Comparison of ENCODE assay signal across 9 mouse cellular contexts in the genomic region with DNA sequence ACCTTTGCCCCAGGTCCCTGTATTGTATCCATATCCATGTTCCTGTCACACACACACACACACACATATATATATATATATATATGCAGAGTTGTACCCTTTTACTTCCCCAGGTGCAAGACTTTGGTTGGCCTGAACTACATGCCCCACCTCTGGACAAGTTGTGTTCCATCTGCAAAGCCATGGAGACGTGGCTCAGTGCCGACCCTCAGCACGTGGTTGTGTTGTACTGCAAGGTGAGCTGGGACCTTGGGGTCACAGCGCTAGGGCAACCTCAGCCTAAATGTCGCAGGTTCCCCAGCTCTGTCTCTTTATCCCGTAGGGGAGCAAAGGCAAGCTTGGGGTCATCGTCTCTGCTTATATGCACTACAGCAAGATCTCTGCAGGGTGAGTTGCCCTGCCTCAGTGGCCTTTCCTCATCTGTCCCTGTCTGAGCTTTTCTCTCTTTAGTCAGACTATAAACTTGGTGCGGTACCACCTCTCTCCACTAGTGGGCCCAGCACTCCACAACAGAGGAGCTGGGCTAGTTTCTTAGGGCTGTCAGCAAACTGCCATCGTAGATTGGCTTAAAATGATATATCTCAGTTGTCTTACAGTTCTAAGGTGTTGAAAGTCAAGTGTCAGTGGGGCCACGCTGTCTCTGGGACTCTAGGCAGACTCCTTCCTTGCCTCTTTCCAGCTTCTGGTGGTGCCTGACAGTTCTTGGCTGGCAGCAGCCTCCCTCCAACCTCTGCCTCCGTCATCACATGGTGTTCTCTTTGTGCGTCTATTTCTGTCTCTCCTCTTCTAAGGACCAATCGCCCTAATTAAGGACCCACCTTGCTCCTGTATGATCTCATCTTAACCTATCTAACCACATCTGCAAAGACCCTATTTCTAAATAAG. TPM values are rescaled to one million over a fixed set of nuclear protein-coding genes. Genes with fewer than 3 reads are reported as not detected.
DNase-seq lines count a peak whose midpoint lies in the region; ATAC-seq and TF ChIP-seq lines count a peak whose summit lies in the region.
"Had no signal": no experiment of that assay in that cellular context is flagged by ENCODE, and none has a peak within 500 bp of the region (broad histone marks: within the 10 kb centered on the region; RNA-seq: fewer than 3 reads in every experiment).

No protein-coding gene starts in this region.

- intact Hi-C loops in gastrocnemius, postnatal 14 days (cut with DNase I; ENCODE audit: low total_unique reads), result no loop called here

- H3K36me3 ChIP-seq in liver, embryonic 14.5 days (replicated peaks; ENCODE audit: control insufficient read depth, insufficient read depth, low read depth), result no peaks in the 10 kb centered on the region
- H3K36me3 ChIP-seq in neural tube, embryonic 13.5 days, result peaks cover 4% of the 10 kb centered on the region; the same call in 1 of the 2 replicates

- no peak overlapping the region for H3K9ac ChIP-seq in liver, embryonic 14.5 days (replicated peaks)
- H3K9ac ChIP-seq in neural tube, embryonic 13.5 days, result no peak overlapping the region

- no peak overlapping the region for H3K27ac ChIP-seq in liver, embryonic 14.5 days
- no peak overlapping the region for H3K27ac ChIP-seq in neural tube, embryonic 13.5 days (replicated peaks)
- H3K27ac ChIP-seq: macrophage had no signal

- H3K9me3 ChIP-seq in liver, embryonic 14.5 days (ENCODE audit: control insufficient read depth, low read length), result no peaks in the 10 kb centered on the region
- no peaks in the 10 kb centered on the region for H3K9me3 ChIP-seq in neural tube, embryonic 13.5 days

- TF ChIP-seq EP300 in liver, embryonic 14.5 days (IDR thresholded peaks at IDR 0.05; ENCODE audit: low read depth), result no peak

- peak; percentile 70 for DNase-seq in gastrocnemius, adult 18-20 months (ENCODE audit: low spot score)
- DNase-seq in gastrocnemius, postnatal 14 days, result no peak
- peak; percentile 81 for DNase-seq in ES-CJ7 (ENCODE audit: low read depth, low spot score)
- DNase-seq in cerebellum, adult 18-20 months, result peak; percentile 85
- peak; percentile 66 for DNase-seq in forelimb bud, embryonic 11.5 days (ENCODE audit: low read depth, low spot score)
- peak; percentile 90 for DNase-seq in induced T-regulatory cell, adult 2 months (ENCODE audit: low read depth)
- peak in 2 of 3 experiments; percentile 41 to 55 for DNase-seq in liver, embryonic 14.5 days (ENCODE audit: low read depth in 3 of 3, low spot score in 3 of 3)

- no peak overlapping the region for H3K4me3 ChIP-seq in liver, embryonic 14.5 days (ENCODE audit: insufficient read depth in 1 of 2, low read depth in 2 of 2, low read length in 2 of 2)
- H3K4me3 ChIP-seq in neural tube, embryonic 13.5 days, result peak overlapping the region; percentile 27; the same call in 1 of the 2 replicates

- H3K4me2 ChIP-seq in liver, embryonic 14.5 days (ENCODE audit: low read depth), result no peak overlapping the region
- peak overlapping the region; percentile 55 for H3K4me2 ChIP-seq in neural tube, embryonic 13.5 days

- no peak for ATAC-seq in liver, embryonic 14.5 days (ENCODE audit: insufficient read depth)
- ATAC-seq in neural tube, embryonic 13.5 days (ENCODE audit: low read depth), result no peak

- 41% methylated on average over 13 of the region's 13 CpGs for WGBS in liver, embryonic 14.5 days (ENCODE audit: insufficient replicate concordance)
- WGBS in neural tube, embryonic 13.5 days, result 32% methylated on average over 13 of the region's 13 CpGs

- peak; percentile 88 for TF ChIP-seq CTCF in liver, embryonic 14.5 days (IDR thresholded peaks at IDR 0.05; ENCODE audit: low read depth)

- peaks cover 6% of the 10 kb centered on the region for H3K27me3 ChIP-seq in liver, embryonic 14.5 days (ENCODE audit: control insufficient read depth, insufficient read depth, low read length)
- peaks cover 44% of the 10 kb centered on the region for H3K27me3 ChIP-seq in neural tube, embryonic 13.5 days

- H3K4me1 ChIP-seq in liver, embryonic 14.5 days (replicated peaks; ENCODE audit: control insufficient read depth in 2 of 2, insufficient read depth in 2 of 2, low read length in 1 of 2), result peaks cover 0 to 14% of the 10 kb centered on the region in 2 experiments; a peak in 1 of 4 replicates
- peaks cover 51% of the 10 kb centered on the region for H3K4me1 ChIP-seq in neural tube, embryonic 13.5 days (replicated peaks)

RNA-seq across cellular contexts. Expression of a gene that starts 7.7 kb away (rescaled TPM):
- 10 to 100 TPM; 31.3 to 31.6 TPM for total RNA-seq in gastrocnemius, adult 18-20 months (2021)
- 10 to 100 TPM; 29.8 to 45.6 TPM for total RNA-seq in gastrocnemius, postnatal 14 days (2021)
- polyA plus RNA-seq in liver, embryonic 14.5 days (2012; rRNA removed), result 4.9 and 5.2 TPM in 2 replicates
- polyA plus RNA-seq in liver, embryonic 14.5 days (2014; fragmentation: Nextera tagmentation; extraction: Ambion mirVana), result 3.7 and 4.3 TPM in 2 replicates
- polyA plus RNA-seq in neural tube, embryonic 13.5 days (2015; fragmentation: Nextera tagmentation; extraction: Ambion mirVana), result 10.5 and 15.9 TPM in 2 replicates

RNA-seq across cellular contexts. Expression of a gene that starts 28.1 kb away (rescaled TPM):
- 1 to 10 TPM; 4.9 to 7.7 TPM for total RNA-seq in gastrocnemius, adult 18-20 months (2021)
- total RNA-seq in gastrocnemius, postnatal 14 days (2021), result 10 to 100 TPM; 10.0 to 12.0 TPM
- polyA plus RNA-seq in liver, embryonic 14.5 days (2012; rRNA removed), result 11.9 and 12.5 TPM in 2 replicates
- polyA plus RNA-seq in liver, embryonic 14.5 days (2014; fragmentation: Nextera tagmentation; extraction: Ambion mirVana), result 8.8 and 9.1 TPM in 2 replicates
- 54.1 and 55.9 TPM in 2 replicates for polyA plus RNA-seq in neural tube, embryonic 13.5 days (2015; fragmentation: Nextera tagmentation; extraction: Ambion mirVana)

RNA-seq across cellular contexts. Expression of a gene that starts 34.4 kb away (rescaled TPM):
- 100 to 1,000 TPM; 224 to 227 TPM for total RNA-seq in gastrocnemius, adult 18-20 months (2021)
- total RNA-seq in gastrocnemius, postnatal 14 days (2021), result 100 to 1,000 TPM; 130 to 139 TPM
- 42.8 and 66.4 TPM in 2 replicates for polyA plus RNA-seq in liver, embryonic 14.5 days (2012; rRNA removed)
- polyA plus RNA-seq in liver, embryonic 14.5 days (2014; fragmentation: Nextera tagmentation; extraction: Ambion mirVana), result 47.8 and 57.5 TPM in 2 replicates
- 81.2 and 90.3 TPM in 2 replicates for polyA plus RNA-seq in neural tube, embryonic 13.5 days (2015; fragmentation: Nextera tagmentation; extraction: Ambion mirVana)

RNA-seq across cellular contexts. Expression of a gene that starts 36.2 kb away (rescaled TPM):
- 10 to 100 TPM; 32.2 to 50.3 TPM for total RNA-seq in gastrocnemius, adult 18-20 months (2021)
- 10 to 100 TPM; 65.6 to 80.6 TPM for total RNA-seq in gastrocnemius, postnatal 14 days (2021)
- 0.66 and 0.90 TPM in 2 replicates for polyA plus RNA-seq in liver, embryonic 14.5 days (2012; rRNA removed)
- 0.95 and 1.6 TPM in 2 replicates for polyA plus RNA-seq in liver, embryonic 14.5 days (2014; fragmentation: Nextera tagmentation; extraction: Ambion mirVana)
- polyA plus RNA-seq in neural tube, embryonic 13.5 days (2015; fragmentation: Nextera tagmentation; extraction: Ambion mirVana), result 0.36 and 1.2 TPM in 2 replicates
- polyA plus RNA-seq: macrophage had no signal

RNA-seq across cellular contexts. Expression of a gene that starts 42.4 kb away (rescaled TPM):
- total RNA-seq in gastrocnemius, adult 18-20 months (2021), result under 1 TPM in 1 of 2 experiments, not detected in 1; 0.09 TPM
- total RNA-seq in gastrocnemius, postnatal 14 days (2021), result under 1 TPM in 1 of 2 experiments, not detected in 1; 0.13 TPM
- polyA plus RNA-seq in liver, embryonic 14.5 days (2012; rRNA removed), result 34.4 and 36.4 TPM in 2 replicates
- polyA plus RNA-seq in liver, embryonic 14.5 days (2014; fragmentation: Nextera tagmentation; extraction: Ambion mirVana), result 21.9 and 25.5 TPM in 2 replicates
- 0.11 TPM in 1 of 2 replicates, not detected in the other for polyA plus RNA-seq in neural tube, embryonic 13.5 days (2015; fragmentation: Nextera tagmentation; extraction: Ambion mirVana)
